Mouse (Mus musculus) cerebral cortex, adult 2 months (tissue): ENCODE data around the gene Gpr4.

Experiments
- WGBS: fragments of 180-500 bp; shearing (Covaris S2); methylation state at CpG from one replicate; pipeline ENCODE4 v1.1.7; 2018; 5-methylcytosine and 5-hydroxymethylcytosine counted together

The Gpr4 gene

DNA sequence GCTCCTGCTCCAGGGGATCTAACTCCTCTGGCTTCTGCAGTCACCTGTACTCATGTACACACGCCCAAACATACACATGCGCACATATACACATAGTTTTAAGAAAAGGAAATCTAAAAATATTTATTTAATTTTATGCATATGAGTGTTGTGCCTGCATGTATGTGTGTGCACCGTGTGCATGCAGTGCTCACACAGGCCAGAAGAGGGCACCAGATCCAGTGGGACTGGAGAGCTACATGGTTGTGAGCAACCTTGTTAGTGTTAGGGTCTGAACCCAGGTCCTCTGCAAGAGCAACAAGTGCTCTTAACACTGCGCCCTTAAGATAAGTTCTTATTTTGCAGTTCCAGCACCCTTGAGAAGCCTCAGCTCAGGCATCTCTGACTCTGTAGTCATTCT, 17.7 kb upstream of the Gpr4 start:
- 98% methylated on average over 4 of the region's 4 CpGs for WGBS

DNA sequence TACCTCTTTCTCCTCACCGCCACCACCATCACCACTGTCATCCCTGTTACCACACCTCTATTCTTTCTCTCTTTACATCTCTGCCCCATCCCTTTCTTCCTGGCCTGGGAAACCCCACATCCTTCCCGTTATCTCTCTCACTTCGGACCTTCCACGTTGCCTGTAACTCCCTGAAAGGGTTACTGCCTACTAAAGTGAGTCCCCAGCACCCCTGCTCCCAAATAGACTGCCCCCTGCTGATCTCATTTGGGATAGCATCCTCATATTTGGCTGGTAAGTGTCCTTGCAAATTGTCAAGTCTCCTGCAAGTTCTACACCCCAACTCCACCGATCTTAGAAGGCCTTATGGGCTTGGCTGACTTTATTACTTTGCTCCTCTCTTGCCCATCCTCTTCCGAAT, 15.7 kb upstream of the Gpr4 start:
- 50% methylated on average over 6 of the region's 6 CpGs for WGBS

DNA sequence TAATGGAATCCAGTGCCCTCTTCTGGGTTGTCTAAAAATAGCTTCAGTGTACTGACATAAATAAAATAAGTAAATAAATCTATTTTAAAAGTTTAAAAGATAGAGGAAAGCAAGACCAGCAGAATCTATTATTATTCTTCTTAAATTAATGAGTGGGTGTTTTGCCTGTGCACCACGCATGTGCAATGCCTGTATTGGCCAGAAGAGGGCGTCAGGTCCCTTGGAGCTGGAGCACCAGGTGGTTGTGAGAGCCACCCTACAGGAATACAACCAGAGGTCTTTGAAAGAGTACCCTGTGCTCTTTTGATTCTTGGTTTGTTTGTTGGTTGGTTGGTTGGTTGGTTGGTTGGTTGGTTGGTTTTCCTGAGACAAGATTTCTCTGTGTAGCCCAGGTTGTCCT, 14.4 kb upstream of the Gpr4 start:
- WGBS, result 35% methylated on average over 2 of the region's 2 CpGs

DNA sequence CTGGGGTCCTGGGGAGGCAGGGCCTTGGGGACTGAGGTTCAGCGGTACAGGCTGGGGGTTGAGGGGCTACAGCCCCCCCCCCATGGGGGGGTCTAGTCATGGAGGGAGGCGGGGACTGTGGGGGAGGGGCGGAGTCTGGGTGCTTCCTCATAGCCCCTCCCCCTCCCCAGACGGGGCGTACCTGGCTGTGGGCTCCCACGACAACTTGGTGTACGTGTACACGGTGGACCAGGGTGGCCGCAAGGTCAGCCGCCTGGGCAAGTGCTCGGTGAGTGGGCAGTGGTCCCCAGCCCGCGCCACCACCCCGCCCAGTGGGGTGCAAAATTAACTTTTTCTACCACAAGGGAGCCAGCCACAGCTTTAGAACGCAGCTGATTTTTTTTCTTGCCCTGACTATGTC, 10.7 kb upstream of the Gpr4 start:
- WGBS, result 72% methylated on average over 14 of the region's 15 CpGs

DNA sequence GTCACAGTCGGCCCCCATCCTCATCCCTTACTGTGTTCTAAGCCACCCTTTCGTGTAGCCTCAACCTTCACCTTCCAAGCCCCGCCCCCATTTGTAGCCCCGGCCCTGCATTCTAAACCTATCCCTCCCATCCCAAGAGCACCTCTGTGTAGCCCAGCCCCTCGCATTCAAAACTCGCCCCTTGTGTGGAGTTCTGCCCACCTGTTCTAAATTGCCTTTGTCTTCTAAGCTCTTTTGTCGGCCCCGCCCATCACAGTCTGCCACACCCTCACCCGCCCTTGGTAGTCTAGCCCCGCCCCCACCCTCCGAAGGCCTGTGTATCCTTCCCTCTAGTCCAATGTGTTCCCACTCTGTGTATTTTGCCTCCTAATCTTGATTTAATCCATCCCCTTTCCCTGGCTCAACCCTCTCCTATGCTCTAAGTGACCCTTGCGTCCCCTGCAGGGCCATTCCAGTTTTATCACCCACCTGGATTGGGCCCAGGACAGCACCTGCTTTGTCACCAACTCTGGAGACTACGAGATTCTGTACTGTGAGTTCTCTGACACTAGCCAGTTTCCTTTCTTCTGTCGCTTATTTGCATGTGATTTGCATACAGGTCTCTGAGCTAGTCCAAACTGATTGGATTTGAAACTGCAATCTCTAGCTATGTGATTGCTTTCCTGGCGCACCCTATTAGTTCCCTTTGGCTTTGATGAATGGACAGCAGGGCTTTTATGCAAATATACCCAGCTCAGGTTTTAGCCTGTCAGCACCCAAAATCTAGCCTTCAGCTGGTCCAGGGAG, 10.1 kb upstream of the Gpr4 start:
- WGBS, result 62% methylated on average over 15 of the region's 15 CpGs

DNA sequence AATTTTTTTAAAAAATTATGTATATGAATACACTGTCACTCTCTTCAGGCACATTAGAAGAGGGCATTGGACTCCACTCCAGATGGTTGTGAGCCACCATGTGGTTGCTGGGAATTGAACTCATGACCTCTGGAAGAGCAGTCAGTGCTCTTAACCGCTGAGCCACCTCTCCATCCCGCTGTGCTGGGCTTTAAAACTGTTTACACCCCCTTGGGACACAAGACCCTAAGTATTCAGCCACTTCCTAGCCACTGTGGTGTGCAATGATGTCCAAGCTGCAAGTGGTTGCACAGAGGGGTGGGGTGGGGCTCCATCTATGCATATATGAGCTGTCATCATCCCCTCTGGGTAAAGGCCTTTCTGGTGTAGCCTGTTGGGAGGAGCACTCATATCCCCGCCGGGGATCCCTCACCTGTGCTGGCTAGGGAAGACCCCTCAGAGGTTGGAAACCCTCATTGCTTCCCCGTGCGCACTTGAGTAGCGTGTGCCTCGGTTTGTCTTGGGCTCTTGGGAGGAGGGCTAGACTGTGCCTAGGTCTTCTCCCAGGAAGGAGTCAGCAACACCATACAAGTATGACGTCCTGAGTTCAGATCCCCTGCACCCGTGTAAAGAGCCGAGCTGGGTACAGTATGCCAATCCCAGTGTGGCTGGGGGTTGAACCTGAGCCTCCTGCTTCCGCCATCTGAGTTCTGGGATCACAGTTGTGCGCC, 4.0 kb upstream of the Gpr4 start:
- WGBS, result 82% methylated on average over 13 of the region's 13 CpGs

DNA sequence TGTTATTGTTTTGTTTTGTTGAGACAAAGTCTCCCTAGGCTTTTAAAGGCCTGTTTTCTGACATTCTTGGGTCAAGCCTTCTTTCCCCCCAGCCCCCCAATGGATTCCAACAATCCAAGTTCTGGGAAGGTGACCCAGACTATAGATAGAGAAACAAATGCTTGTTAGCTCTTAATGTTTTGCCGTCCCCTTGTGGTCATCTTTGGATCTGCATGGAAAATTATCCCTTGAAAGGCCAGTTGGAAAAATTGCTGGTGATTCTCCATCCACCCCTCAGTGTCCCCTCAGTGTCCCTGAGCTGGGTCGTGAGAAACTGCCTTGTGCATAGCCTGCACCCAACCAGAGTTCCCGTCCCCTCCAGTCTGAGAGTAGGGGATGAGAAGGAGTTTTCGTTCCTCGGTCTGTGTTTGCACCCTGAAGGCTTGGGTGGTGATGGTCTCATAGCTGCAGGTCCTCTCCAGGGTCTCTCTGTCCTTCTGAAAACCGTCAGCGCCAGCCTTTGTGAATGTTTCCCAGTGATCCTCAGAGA, 3.3 kb upstream of the Gpr4 start:
- 55% methylated on average over 7 of the region's 7 CpGs for WGBS

DNA sequence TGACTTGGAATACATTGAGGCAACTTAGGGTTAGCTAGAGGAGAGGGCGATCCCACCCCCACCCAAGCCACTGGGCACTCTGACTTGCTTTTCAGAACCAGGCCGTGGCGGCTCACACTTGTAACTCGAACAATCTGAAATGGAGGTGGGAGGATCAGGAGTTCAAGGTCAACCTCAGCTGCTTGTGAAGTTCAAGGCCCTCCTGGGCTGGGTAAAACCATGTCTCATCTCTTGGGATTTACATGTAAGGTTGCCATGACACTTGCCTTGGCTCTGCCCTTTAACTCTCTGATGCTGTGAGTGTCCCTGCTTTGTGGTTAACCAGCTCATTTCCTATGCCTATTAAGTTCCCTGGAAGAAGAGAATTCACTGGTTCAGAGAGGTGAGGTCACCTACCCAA, 2.8 kb upstream of the Gpr4 start:
- 84% methylated on average over 4 of the region's 4 CpGs for WGBS

DNA sequence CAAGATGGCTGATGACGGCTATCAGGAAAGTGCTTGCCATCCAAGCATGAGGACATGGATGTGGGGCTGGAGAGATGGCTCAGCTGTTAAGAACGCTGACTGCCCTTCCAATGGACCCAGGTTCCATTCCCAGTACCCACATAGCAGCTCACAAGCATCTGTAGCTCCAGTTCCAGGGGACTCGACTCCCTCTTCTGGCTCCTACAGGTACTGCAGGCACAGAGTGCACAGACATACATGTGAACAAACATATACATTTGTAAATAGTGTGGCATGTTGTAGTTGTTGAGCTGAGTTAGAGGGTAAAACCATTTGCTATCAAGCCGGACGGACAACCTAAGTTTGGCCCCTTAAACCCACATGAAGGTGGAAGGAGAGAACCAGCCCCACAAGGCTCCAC, 2.3 kb upstream of the Gpr4 start:
- WGBS, result 92% methylated on average over 5 of the region's 5 CpGs

DNA sequence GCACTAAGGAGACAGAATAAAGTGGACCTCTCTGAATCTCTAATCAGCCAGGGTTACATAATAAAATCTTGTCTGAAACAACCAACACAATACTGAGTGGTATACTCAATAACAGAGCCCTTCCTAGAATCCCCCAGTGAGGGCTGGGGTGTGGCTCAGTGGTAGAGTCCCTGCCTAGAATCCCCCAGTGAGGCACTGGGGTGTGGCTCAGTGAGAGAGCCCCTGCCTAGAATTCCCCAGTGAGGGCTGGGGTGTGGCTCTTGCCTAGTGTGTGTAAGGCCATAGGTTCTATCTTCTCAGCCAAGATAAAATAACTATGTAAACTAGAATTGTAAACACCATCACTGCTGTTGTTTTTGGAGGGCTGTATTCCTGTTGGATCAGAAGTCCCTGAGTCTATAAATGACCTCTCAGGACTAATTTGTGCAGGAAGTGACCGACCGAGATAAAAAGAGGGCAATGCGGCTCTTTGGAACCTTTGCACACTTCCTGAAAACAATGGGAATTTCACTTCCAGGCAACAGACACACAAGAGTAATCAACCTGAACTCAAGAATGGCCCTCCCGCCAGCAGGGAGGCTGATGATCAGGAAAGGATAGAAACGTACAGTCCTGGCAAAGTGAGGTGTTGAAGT, 1.2 kb upstream of the Gpr4 start:
- 71% methylated on average over 5 of the region's 5 CpGs for WGBS

DNA sequence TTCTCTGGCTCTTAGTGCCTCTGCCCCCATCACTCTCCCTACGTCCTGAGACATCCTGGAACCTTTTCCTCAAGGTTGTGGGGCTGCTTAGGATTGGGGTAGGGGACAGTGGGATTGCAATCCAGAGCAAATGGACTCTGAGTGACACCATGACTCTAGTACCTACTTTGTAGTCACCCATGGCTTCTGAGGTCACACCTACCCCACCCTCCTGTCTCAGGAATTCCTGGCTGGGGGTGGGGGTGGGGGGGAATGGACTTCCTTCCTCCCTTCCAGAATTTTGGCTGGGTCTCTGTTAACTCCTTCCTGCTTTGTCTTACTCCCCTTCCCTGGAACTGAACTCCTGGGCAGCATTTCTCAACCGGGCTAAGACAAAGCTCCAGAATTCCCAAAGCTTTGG, 1.0 kb downstream of the Gpr4 start:
- WGBS, result 75% methylated on average over 2 of the region's 2 CpGs

DNA sequence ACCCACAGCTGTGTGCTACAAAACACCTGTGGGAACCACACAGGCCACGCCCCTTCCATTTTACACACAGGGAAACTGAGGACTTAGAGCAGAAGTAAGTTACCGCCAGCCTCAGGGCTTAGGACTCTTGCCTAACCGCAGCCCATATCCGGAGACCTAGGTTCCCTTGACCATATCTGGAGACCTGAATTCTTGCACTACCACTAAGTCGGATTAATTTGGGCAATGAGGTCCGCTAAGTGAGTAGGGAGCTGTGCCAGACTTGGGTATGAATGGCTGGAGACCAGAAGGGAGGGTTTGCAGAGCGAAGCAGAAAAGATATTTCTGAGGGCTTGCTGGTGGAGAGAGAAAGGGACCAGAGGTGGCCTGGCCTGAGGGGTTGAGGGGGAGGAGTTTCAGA, 2.0 kb downstream of the Gpr4 start:
- WGBS, result 60% methylated on average over 7 of the region's 7 CpGs

DNA sequence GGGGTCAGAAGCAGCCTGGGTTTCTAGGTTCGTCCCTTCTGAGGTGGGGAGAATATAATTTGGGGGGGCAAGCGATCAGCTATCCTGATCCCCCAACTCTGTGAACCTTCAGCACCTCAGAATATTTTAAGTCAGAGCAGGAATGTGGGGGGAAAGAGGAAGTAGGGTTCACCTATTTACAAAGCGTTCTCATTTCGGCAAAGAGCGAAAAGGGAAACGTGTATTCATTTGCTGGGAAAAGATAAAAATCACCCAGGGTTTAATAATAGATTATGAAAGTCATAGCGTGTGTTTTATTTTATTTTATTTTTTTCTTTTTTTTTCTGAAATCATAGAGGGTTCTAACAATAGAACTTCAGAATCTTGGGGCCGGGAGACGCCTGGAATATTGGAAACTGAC, 2.6 kb downstream of the Gpr4 start:
- WGBS, result 36% methylated on average over 9 of the region's 9 CpGs

DNA sequence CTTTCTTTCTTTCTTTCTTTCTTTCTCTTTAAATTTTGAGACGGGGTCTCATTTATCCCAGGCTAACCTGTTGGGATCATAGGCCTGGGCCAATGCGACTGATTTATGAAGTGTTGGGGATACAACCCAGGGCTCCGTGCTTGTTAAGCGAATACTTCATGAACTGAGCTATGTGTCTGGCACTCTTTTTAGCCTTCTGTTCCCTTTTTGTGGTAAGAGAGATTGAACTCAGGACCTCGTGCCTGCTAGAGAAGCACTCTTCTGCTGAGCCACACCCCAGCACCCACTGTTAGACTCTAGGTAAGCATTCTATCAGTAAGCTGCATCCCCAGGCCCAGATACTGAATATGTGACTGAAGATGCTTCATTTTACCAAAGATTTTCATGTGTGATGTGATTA, 5.2 kb downstream of the Gpr4 start:
- WGBS, result 60% methylated on average over 5 of the region's 5 CpGs

DNA sequence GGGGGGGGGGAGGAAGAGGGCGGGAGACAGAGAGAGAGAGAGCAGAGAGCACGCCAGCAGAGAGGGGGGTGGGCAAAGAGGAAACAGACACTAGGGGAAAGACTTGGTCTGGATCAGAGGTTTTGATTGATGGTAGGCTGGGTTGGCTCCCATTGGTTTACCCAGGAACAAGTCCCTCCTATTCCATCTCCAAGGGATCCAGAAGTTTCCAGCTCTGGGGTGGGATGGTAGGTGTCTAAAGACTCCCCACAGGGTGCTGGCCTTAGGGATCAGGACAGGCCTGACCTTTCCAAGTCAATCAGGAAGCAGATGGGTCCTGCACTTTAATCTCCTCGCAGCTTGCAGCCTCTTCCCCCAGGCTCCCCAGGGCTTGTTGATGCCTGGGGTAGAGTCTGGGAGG, 5.6 kb downstream of the Gpr4 start:
- whole genome bisulfite sequencing, result 22% methylated on average over 2 of the region's 3 CpGs

DNA sequence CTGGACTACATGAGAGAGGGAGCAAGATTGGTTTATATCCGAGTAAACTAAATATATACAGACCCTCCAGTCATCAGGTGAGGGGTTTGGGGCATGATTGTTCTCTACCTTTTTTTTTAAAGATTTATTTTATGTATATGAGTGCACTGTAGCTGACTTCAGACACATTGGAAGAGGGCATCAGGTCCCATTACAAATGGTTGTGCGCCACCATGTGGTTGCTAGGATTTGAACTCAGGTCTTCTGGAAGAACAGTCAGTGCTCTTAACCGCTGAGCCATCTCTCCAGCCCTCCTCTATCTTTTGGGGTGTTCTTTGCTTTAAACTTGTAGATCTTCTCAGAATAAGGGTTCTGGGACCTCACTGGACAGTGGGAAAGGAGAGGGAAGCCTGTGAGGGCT, 7.7 kb downstream of the Gpr4 start:
- 74% methylated on average over 3 of the region's 3 CpGs for WGBS

DNA sequence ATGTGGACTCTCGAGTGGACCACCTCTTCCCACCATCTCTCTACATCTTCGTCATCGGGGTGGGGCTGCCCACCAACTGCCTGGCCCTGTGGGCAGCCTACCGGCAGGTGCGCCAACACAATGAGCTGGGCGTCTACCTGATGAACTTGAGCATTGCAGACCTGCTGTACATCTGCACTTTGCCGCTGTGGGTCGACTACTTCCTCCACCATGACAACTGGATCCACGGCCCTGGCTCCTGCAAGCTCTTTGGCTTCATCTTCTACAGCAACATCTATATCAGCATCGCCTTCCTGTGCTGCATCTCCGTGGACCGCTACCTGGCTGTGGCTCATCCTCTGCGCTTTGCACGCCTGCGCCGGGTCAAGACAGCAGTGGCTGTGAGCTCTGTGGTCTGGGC, 9.9 kb downstream of the Gpr4 start:
- WGBS, result 93% methylated on average over 16 of the region's 16 CpGs

DNA sequence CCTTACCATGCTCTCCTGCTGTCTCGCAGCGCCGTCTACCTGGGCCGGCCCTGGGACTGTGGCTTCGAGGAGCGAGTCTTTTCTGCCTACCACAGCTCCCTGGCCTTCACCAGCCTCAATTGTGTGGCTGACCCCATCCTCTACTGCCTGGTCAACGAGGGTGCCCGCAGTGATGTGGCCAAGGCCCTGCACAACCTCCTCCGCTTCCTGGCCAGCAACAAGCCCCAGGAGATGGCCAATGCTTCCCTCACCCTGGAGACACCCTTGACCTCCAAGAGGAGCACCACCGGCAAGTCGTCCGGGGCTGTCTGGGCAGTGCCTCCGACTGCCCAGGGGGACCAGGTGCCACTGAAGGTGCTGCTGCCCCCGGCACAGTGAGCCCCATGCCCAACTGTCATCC, 10.5 kb downstream of the Gpr4 start:
- WGBS, result 92% methylated on average over 14 of the region's 14 CpGs

DNA sequence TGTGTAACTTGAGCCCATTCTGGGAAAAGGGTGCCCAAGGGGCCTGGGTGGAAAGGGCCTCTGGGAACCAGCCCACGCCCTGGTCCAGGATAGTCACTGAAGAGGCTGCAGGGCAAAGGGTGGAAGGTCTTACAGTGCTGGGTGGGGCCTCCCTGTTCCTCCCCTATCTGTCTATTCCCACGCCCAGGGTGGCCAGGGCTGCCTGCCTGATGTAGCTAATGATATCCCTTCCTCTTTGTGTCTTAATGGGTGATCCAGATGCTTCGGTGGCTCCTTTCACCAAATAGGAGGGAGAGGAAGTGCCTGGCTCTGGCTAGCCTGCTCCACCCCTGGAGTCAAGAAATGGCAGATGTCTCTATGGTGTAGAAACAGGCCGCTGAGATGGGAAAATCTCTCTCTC, 12.6 kb downstream of the Gpr4 start:
- WGBS, result 86% methylated on average over 4 of the region's 4 CpGs

DNA sequence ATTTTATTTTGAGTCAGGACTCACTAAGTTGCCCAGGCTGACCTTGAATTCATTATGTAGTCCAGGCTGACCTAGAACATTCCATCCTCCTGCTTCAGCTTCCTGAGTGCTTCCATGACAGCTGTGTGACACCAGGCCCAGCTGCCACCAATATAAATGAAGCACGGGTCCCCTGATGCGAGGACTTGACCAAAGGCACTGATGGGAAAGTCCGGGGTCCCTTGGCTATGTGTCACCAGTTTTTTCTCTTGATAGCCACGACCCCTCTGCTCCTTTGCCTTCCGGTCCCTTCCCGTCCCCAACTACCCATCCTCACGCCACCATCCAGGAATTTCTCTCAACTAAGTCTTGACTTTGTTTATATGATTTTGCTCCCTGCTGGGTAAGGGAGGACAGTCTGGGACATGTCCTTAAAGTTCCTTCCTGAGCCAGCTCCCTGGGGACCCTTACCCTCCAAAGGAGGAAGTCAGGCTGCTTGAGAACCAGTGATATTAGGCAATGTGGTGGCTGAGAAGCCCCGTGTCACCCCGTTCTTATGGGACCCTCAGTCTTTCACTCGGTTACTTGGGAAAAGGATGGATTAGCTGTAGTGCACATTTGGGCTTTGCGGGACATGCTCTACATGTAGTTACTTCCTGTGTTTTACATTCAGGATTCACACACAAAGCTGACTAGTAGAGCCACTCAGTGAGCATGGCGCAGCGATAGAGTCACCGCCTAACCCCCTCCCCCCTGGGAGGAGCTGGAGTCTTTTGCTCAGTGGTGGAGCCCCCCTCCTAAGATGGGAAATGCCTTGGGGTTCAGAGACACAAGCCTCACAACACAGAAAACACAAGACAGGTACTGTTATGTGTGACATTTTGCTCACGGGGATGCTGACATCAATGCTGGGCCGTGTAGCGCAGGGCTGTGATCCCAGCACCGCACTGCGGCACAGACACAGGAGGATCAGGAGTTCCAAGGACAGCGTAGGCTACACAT, 14.8 kb downstream of the Gpr4 start:
- WGBS, result 16% methylated on average over 20 of the region's 20 CpGs
